Mouse (Mus musculus) spleen, adult 2 months (tissue): ENCODE results near the gene Xylt1.

ENCODE experiments used
- CTCF ChIP-seq: fragments of 200-500 bp; IDR thresholded peaks from 2 replicates; pipeline ENCODE4 v1.5.1; 2011; ENCODE audit warnings: mild to moderate bottlenecking, inconsistent platforms; ENCODE audit not compliant: insufficient read depth, insufficient read length, insufficient replicate concordance; ENCODE audit errors: extremely low read depth
- POLR2A ChIP-seq: fragments of 200-500 bp; IDR thresholded peaks from 2 replicates; pipeline ENCODE4 v1.6.1; 2011; ENCODE audit warnings: low read depth, low read length, inconsistent platforms

- TF ChIP-seq CTCF (no peak), POLR2A (no peak)
These were observed 192.4 kb downstream of the Xylt1 start for GRCm38 (mm10) chr7:117573170-117573569.
